Mouse (Mus musculus) embryonic facial prominence, embryonic 14.5 days (tissue): ENCODE data around the gene Atcay. TPM values are rescaled to one million over a fixed set of nuclear protein-coding genes. Genes with fewer than 3 reads are reported as not detected.
A peak's percentile ranks its signal among the peaks of the same experiment; 100 is the strongest.
"Not testable (repeated sequence)": the region's sequence is repeated elsewhere in the genome, so short reads cannot be mapped to it uniquely, and the experiment has no call there.

Experiments
- ATAC-seq: fragments of 200-750 bp; cut with Nextera tagmentation; 2 replicates; pipeline ENCODE4 v1.8.0; 2017; ENCODE audit warnings: low read depth, moderate number of reproducible peaks, moderate TSS enrichment
- DNase-seq: peaks from one replicate; pipeline ENCODE4 v3.0.0-alpha.2; 2015; ENCODE audit warnings: low spot score
- H3K27ac ChIP-seq: fragments of 300-500 bp; sonication (generic); replicated peaks from 2 replicates; pipeline ENCODE4 v1.5.1; 2014; ENCODE audit warnings: low read depth, mild to moderate bottlenecking, low read length, moderate library complexity
- H3K27me3 ChIP-seq: fragments of 300-500 bp; sonication (generic); replicated peaks from 2 replicates; pipeline ENCODE4 v1.6.1; 2014; ENCODE audit warnings: low read length; ENCODE audit not compliant: control insufficient read depth, insufficient read depth
- H3K36me3 ChIP-seq: fragments of 300-500 bp; sonication (generic); 2 replicates; pipeline ENCODE4 v1.6.1; 2014; ENCODE audit warnings: low read length, mixed read lengths; ENCODE audit not compliant: control insufficient read depth, insufficient read depth
- H3K4me1 ChIP-seq: fragments of 300-500 bp; sonication (generic); 2 replicates; pipeline ENCODE4 v1.6.1; 2014; ENCODE audit warnings: antibody characterized with exemption, low read length; ENCODE audit not compliant: control insufficient read depth, insufficient read depth
- H3K4me2 ChIP-seq: fragments of 300-500 bp; sonication (generic); 2 replicates; pipeline ENCODE4 v1.6.1; 2014; ENCODE audit warnings: low read depth, mild to moderate bottlenecking, low read length, moderate library complexity, mixed read lengths
- H3K4me3 ChIP-seq: fragments of 300-500 bp; sonication (generic); 2 replicates; pipeline ENCODE4 v1.5.1; 2014; ENCODE audit warnings: low read depth, mild to moderate bottlenecking, low read length
- H3K9ac ChIP-seq: fragments of 300-500 bp; sonication (generic); 2 replicates; pipeline ENCODE4 v1.6.1; 2014; ENCODE audit warnings: low read depth, mild to moderate bottlenecking, low read length, moderate library complexity, mixed read lengths
- H3K9me3 ChIP-seq: fragments of 300-500 bp; sonication (generic); 2 replicates; pipeline ENCODE4 v1.6.1; 2016; ENCODE audit warnings: low read length; ENCODE audit not compliant: control insufficient read depth
- WGBS: fragments of 180-500 bp; shearing (Covaris S2); extraction: QIAGEN DNeasy Blood & Tissue Kit; methylation state at CpG from one replicate; pipeline ENCODE4 v1.1.7; 2014; 5-methylcytosine and 5-hydroxymethylcytosine counted together
- polyA plus RNA-seq: library from polyadenylated mRNA; unstranded; fragments of >200 nt; fragmentation: Nextera tagmentation; extraction: Ambion mirVana; gene quantifications from 2 replicates; pipeline ENCODE4 v1.2.1, GENCODE M21; 2014

Atcay gene
- polyA plus RNA-seq, 1 experiment from 2014 or later, result 2.4 TPM

DNA sequence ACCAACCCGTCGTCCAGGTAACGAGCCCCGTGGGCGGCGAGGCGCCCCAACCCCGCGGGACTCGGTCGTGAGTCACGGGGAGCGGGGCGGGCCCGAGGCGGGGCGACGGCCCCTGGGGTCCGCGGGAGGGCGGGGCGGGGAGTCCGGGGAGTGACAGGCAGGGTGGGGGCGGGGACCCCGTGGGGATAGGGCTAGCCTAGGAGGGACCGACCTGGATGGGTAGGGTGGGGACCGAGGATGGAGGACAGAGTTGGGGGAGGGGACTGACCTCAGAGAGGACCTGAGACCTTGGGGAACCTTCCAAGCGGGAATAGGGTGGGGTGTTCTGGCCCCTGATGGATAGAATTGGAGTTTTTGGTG, 2.6 kb upstream of the Atcay start:
- H3K4me2 ChIP-seq, result peak overlapping the region; percentile 70
- WGBS, result 0% methylated on average over 8 of the region's 28 CpGs
- H3K36me3 ChIP-seq, result no peaks in the 10 kb centered on the region
- H3K4me1 ChIP-seq, result peaks cover 9% of the 10 kb centered on the region
- DNase-seq (no peak), ATAC-seq (peak; percentile 55)
- peak overlapping the region; percentile 74 for H3K4me3 ChIP-seq
- peak overlapping the region; percentile 89 for H3K9ac ChIP-seq
- H3K27me3 ChIP-seq, result peaks cover 30% of the 10 kb centered on the region
- H3K27ac ChIP-seq, result no peak overlapping the region
- no peaks in the 10 kb centered on the region for H3K9me3 ChIP-seq

DNA sequence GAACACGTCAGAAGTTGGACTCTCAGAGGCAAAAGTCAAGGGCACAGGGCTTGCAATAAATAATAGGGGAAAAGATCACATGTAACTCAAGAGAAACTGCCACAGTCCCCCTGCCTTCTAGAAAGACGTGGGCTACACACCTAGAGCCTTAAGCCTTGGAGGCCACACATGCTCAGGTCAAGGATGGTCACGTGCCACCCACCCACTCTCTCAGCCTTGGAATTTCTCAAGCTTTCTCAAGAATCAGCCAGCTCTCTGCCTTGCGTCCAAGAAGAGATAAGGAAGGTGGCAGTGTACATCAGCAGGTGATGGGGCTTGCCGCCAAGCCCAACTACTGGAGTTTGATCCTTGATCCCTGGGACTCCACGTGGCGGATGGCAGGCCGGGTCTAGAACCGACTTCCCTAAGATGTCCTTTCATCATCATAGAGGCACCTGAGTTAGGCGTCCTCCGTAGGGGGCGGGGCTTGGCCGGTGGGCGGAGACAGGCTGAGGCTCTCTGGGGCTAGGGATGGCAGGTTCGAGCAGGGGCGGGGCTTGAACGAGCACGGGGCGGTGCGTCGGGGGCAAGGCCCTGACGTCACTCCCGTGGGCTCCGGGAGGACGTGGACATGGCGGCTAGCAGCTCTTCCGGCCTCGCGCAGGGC, 2.1 kb upstream of the Atcay start, which contains the start of gene Zfr2:
Gene Zfr2 (plus strand): TSS at position 576 of the 646 bp plus-strand sequence.
- peaks cover 30% of the 10 kb centered on the region for H3K27me3 ChIP-seq
- 14% methylated on average over 17 of the region's 29 CpGs for WGBS
- H3K4me3 ChIP-seq, result peak within 1 kb of the TSS; percentile 74
- no peaks in the 10 kb centered on the region for H3K36me3 ChIP-seq
- no peak within 1 kb of the TSS for H3K27ac ChIP-seq
- DNase-seq, result peak; percentile 91
- H3K9ac ChIP-seq, result peak within 1 kb of the TSS; percentile 89
- no peaks in the 10 kb centered on the region for H3K9me3 ChIP-seq
- H3K4me1 ChIP-seq, result peaks cover 9% of the 10 kb centered on the region
- H3K4me2 ChIP-seq, result peak within 1 kb of the TSS; percentile 70
- ATAC-seq, result peak; percentile 84

DNA sequence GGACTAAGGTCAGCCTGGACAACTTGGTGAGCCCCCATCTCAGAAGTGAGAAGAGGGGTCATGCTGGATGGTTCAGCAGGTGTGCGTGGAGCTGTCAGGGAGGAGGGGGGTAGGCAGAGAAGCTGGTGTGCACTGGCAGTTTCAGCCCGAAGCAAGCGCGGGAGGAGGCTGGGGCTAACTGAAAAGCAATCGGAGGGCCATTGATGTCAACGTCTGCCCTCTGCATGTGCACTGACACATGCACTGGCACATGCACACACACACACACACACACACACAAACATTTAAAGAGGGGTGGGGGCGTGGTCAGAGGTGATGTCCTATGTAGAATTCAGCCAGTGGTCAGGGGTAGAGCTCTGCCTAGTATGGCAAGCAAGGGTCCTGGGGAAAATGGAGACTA, 803 bp upstream of the Atcay start:
- ATAC-seq (no peak), DNase-seq (no peak)
- Histone ChIP-seq H3K27me3 (peaks cover 30% of the 10 kb centered on the region), H3K9ac (no peak overlapping the region), H3K4me2 (peak overlapping the region; percentile 42; the same call in 1 of the 2 replicates), H3K27ac (no peak overlapping the region), H3K4me1 (peaks cover 9% of the 10 kb centered on the region), H3K4me3 (no peak overlapping the region), H3K9me3 (no peaks in the 10 kb centered on the region), H3K36me3 (no peaks in the 10 kb centered on the region)
- WGBS, result 47% methylated on average over 7 of the region's 7 CpGs

DNA sequence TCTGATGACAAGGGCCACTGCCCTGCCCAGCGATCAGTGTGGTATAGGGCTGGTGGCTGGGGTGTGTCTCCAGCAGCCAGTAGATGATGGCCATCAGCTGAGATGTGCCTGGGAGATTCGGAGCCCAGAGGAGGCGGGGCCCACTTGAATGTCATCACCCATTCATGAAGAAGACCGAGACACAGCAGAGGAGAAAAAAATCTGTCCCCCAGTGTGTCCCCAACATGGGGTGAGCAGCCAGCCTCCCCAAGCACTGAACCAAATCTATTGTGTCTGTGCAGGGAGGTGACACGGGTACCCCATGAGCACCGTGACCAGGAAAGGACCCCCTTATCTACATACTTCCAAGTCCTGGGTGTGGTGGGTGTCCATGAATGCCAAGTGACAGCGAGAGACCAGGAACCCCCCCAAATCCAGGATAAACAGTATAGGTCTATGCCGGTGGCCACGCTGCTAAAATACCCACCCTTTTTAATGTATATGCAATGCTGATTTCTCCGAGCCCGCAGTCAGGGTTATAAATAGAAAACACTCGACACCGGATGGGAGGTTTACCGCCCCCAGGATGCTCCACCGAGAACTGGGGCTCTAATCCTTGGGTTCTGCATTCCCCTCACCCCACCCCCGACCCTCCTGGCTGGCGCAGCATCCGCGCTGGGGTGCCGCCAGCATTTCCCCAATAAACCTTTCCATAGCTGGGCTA, 747 bp downstream of the Atcay start:
- H3K9me3 ChIP-seq, result no peaks in the 10 kb centered on the region
- peak overlapping the region; percentile 23 for H3K4me3 ChIP-seq
- H3K4me2 ChIP-seq, result peak overlapping the region; percentile 41
- ATAC-seq (no peak), DNase-seq (no peak)
- H3K27ac ChIP-seq, result no peak overlapping the region
- WGBS, result 15% methylated on average over 20 of the region's 20 CpGs
- peaks cover 30% of the 10 kb centered on the region for H3K27me3 ChIP-seq
- peak overlapping the region; percentile 26 for H3K9ac ChIP-seq
- H3K4me1 ChIP-seq, result peaks cover 9% of the 10 kb centered on the region
- no peaks in the 10 kb centered on the region for H3K36me3 ChIP-seq

DNA sequence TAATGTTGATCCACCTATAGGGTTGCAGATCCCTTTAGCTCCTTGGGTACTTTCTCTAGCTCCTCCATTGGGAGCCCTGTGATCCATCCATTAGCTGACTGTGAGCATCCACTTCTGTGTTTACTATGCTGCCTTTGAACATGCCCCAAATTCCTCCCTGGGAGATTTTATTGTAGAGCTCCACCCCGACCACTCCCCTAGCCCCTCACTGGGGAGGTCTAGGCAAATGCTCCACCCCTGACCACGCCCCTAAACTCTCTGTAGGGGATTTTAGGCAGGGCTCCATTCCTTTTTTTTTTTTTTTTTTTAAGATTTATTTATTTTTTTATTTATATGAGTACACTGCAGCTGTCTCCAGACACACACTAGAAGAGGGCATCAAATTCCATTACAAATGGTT, 6.9 kb downstream of the Atcay start:
- not testable (repeated sequence) for ATAC-seq, H3K36me3 ChIP-seq, H3K4me1 ChIP-seq, H3K4me3 ChIP-seq, H3K27ac ChIP-seq, H3K9ac ChIP-seq, DNase-seq, H3K27me3 ChIP-seq, H3K4me2 ChIP-seq, H3K9me3 ChIP-seq
- 56% methylated on average over 2 of the region's 2 CpGs for WGBS

DNA sequence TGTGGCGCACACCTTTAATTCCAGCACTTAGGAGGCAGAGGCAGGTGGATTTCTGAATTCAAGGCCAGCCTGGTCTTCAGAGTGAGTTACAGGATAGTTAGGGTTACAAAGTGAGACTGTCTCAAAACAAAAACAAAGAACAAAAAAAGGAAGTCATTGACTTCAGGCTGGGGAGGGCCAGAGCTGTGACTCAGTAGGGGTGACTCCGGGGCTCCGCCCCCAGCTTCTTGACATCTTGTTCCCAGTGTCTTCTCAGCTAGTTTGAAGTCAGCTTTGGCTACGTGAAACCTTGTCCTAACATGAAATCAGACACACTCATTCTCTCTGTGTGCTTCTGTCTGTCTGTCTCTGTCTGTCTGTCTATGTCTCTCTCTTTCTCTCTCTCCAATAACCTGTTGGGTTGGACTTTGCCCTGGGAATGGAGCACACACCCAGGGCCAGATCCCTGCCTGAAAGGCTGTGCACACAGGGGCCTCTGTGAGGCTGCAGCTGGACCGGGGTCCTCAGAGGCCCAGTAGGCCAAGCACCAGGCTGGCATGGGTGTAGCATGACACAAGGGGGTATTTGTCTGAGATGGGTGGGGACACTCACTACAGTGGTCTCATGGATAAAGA, 9.1 kb downstream of the Atcay start:
- Histone ChIP-seq H3K9ac (no peak overlapping the region), H3K9me3 (no peaks in the 10 kb centered on the region), H3K36me3 (no peaks in the 10 kb centered on the region), H3K4me2 (no peak overlapping the region), H3K4me3 (no peak overlapping the region), H3K27me3 (no peaks in the 10 kb centered on the region), H3K4me1 (no peaks in the 10 kb centered on the region), H3K27ac (no peak overlapping the region)
- no peak for ATAC-seq
- WGBS, result 90% methylated on average over 5 of the region's 5 CpGs
- no peak for DNase-seq

DNA sequence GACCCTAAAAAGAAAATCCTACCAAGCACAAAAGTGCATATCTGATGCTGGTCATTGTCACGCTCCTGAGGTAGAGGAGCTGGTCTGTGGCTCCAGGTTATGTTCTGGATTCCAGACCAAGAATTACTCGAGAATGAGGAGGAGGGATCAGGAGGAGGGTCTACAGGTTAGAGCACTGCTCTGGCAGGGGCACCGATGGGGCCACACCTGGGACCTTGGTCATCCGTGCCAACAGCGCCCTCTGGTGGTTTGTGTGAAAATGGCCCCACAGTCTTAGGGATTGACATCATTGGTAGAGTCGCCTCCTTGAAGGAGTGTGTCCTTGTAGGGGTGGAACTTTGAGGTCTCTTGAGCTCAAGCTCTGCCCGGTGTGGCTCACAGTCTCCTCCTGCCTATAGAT, 12.7 kb downstream of the Atcay start:
- DNase-seq (no peak), ATAC-seq (no peak)
- Histone ChIP-seq H3K27ac (no peak overlapping the region), H3K9me3 (no peaks in the 10 kb centered on the region), H3K4me3 (no peak overlapping the region), H3K9ac (no peak overlapping the region), H3K4me1 (no peaks in the 10 kb centered on the region), H3K27me3 (no peaks in the 10 kb centered on the region), H3K36me3 (no peaks in the 10 kb centered on the region), H3K4me2 (no peak overlapping the region)
- 40% methylated on average over 7 of the region's 7 CpGs for WGBS

DNA sequence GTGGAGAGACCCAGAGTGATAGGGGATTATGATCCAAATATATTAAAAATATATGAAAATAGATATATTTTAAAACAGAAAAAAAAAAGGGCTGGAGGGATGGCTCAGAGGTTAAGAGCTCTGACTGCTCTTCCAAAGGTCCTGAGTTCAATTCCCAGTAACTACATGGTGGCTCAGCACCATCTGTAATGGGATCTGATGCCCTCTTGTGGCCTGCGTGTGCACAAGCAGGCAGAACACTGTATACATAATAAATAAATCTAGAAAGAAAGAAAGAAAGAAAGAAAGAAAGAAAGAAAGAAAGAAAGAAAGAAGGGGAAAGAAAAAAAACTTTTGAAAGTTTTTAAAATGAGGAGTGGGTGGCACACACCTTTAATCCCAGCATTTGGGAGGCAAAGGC, 13.4 kb downstream of the Atcay start:
- H3K4me1 ChIP-seq, H3K4me3 ChIP-seq, H3K36me3 ChIP-seq, H3K27me3 ChIP-seq, H3K9me3 ChIP-seq, H3K9ac ChIP-seq, H3K4me2 ChIP-seq, DNase-seq, H3K27ac ChIP-seq, ATAC-seq: not testable (repeated sequence)
- 27% methylated on average over 1 of the region's 1 CpGs for WGBS
